Mouse (Mus musculus): Measurements from ENCODE around the gene Pam. TPM values are rescaled to one million over a fixed set of nuclear protein-coding genes. Genes with fewer than 3 reads are reported as not detected.
"Not testable (repeated sequence)": the region's sequence is repeated elsewhere in the genome, so short reads cannot be mapped to it uniquely, and the experiment has no call there.

Gene Pam
- total RNA-seq, 4 experiments from 2014 or later: 632 to 807 (median 708) TPM

DNA sequence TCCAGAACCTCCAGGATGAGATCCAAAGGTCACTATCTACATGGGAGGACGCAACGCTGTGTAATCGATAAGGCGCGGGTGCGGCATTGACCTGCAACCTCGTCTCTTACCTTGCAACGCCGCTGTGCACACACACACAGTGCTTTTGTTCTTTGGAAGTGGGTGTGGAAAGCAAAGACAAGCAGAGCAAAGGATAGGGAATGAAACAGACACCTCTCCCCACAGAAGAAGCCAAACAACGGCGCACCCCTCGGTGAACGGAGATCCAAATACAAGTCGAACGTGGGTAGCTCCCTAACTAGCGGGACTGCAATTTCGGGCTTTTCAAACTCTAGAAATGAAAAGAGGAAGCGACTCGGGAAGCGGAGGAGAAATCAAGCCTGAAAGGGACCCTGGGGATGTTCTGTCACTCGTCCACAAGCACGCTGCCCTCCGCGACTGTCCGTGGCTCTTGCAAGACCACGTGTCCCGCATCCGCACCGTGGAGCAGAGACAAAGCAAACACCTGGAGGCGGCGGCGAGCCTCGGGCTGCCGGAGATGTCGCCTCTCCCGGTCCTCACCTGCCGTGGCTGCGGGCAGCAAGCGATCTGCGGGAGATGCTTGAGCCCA, 326.0 kb downstream of the Pam start:
- no peak for DNase-seq (ENCODE audit: low spot score)

DNA sequence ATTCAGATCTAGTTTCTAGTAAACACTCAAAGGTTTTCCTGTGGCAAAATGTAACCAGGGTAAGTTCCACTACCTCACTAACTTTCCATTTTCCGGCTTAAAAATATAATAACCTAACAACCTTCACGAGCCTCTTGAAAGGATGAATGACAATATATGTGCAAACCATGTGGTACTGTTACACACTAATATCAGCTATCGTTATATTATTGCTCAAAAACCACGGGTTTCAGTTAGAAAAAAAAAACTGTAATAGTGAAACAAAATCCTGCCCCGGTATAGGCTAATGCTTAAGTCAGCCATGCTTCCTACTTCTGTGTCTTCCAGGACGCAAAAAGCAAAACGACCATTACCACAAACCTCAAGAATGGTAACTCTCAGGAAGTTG, 326.5 kb downstream of the Pam start:
- no peak for DNase-seq (ENCODE audit: low spot score)

DNA sequence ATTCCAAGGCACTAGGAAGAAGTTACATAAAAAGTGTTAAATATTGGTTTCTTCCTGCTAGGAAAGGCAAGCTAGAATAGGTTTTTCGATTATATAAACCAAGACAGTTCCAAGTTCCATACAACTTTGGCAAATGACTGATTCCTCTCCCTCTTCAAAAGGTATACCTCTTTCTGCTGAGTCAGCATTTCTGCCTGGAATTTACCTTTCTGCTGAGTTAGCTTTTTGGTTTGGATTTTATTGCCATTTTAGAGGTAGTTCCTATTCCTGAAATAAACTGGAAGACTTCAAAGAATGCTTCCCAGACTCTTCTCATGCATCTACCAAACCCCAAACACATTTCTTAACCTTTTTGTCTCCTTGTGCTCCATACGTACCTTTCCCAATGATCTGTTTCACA, 327.4 kb downstream of the Pam start:
- DNase-seq (ENCODE audit: low spot score): no peak

DNA sequence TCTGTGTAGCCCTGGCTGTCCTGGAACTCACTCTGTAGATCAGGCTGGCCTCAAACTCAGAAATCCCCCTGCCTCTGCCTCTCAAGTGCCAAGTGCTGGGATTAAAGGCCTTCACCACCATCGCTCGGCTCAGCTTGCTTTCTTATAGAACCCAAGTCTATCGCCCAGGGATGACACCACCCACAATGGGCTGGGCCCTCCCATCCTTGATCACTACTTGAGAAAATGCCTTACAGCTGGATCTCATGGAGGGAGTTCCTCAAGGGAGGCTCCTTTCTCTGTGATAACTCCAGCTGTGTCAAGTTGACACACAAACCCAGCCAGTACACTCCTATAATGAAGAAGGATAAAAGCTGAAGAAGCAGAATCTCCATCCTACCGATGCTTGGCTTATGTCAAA, 329.7 kb downstream of the Pam start:
- not testable (repeated sequence) for DNase-seq (ENCODE audit: low spot score)

DNA sequence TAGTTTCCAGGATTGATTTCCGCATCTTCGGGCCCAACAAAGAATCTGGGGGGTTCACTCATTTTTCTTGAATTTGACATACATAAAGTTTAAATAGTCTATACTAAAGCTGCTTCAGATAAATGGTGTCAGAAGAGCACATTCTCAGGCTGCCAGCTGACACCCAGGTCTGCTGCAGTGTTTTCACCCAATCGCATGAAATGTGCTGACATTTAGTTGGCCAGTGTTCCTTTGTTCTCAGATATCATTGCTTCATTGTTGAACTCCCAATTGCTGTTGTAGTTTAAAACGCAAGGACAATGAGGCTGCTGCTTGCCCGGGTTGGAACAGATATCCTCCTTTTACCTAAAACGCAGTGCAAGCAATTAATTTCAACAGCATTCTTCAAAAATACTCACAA, 334.0 kb downstream of the Pam start:
- peak; percentile 64 for DNase-seq (ENCODE audit: low spot score)

DNA sequence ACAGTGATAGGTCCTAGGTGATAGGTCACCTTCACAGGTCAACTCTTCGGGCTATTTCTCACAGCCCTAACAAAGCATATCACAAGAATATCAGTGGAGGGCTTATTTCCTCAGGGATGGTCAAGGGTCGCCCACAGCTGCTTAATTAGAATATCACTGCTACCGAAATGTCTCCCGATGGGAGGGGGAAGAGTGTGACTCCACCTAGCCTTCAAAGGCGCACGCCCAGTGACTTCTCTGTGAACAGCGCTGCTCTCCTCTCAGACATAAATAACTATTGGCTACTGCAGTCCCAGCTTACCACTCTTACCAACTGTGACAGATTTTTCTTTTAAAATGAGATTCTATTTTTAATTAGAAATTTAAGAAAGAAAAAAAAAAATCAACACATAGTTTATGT, 334.8 kb downstream of the Pam start:
- DNase-seq (ENCODE audit: low spot score): no peak

DNA sequence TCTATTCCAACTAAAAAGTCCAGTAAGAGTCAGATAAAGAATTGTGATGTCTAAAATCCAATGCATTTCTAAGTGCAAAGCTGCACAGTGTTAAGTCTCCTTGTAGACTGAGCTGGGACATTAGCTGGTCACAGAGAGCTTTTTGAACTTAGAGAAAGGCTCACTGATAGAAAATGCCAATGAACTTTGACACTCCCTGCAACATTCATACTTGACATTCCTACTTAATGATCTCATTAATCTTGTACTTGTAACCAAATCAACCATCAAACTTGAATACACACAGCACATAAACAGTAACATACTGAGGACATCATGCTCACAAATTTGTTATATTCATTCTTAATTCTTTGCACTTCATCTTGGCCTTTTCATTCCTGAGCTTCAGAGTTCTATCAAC, 335.6 kb downstream of the Pam start:
- no peak for DNase-seq (ENCODE audit: low spot score)

DNA sequence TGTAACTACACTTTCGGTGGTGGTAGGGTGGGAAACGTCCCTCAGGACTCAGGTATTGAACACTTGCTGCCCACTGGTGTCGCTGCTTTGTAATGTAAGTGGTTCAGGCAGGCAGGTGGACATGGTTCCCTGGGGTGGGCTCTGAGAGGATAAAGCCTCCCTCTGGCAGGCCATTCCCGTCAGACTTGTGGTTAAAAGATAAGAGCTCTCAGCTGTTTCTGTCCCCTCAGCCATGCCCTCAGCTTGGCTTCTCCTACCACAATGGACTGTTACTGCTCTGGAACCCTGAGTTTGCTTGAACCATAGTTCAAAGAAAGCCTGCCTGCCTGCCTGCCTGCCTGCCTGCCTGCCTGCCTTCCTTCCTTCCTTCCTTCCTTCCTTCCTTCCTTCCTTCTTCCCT, 341.1 kb downstream of the Pam start:
- no peak for DNase-seq (ENCODE audit: low spot score)

DNA sequence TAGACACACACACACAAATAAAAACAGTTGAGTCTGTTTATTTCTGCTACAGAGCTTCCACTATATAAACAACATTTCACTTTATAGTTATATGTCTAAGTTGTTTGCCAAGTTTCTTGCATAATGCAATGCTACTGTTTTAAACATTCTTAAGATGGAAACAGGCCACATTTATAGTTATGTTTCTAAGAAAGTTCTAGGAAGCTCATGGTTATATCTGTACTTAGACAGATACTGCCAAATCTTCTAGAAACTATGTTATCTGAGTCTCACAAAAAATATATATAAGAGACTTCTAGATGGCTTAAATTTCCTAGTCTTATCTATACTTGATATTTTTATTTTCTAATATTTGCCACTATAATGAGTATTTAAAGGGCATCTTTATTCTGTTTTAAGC, 342.2 kb downstream of the Pam start:
- no peak for DNase-seq (ENCODE audit: low spot score)

DNA sequence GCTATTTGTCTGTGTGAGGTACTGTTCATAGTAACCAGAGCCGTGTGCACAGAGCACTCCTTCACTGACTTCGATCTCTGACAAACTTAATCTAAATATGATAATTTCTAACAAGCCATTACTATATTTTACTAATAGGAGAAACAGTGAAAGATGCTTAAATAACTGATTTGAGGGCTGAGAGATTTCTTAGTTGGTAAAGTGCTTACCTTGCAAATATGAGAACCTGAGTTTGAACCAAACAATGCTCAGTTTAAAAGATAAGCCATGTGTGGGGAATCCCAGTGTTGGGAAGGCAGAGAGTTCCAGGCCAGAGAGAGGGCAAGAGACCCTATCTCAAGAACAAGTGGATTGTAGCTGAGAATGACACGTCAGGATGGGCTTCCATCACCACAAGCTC, 347.3 kb downstream of the Pam start:
- DNase-seq (ENCODE audit: low spot score): no peak

DNA sequence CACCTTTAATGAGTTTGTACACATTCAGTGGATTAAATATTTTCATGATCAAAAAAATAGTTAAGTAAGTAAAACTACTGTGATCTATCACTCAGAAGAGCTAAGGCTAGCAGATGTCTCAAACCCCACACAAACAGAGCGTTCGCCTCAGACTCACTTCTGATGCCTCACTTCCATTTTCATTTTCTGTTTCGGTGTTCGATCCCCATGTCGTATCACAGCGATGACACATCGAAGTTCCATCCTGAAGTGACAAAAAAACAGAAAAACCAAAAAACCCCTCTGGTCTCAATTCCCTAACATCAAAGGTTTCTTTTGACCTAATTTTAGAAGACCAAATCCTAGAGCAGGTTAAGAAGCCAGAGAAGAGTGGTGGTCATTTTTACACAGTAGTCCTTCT, 349.2 kb downstream of the Pam start:
- DNase-seq (ENCODE audit: low spot score): no peak

DNA sequence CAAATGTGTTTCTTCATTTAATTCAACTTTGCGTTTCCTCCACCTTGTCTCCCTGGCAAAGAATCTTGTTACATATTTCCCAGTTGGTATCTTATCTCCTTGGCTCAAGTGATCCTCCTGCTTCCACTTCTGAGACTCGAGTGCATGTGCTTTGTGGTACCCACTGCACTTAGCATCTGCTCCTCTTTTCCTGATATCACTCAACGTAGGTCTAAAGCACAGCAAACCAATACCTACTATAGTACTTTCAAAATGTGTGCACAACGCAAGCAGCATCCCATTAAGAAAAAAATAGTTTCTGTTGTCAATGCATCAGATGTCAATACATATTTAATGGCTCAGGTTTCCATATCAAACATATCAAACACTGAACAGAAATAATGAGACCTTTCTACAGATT, 349.7 kb downstream of the Pam start:
- DNase-seq (ENCODE audit: low spot score): no peak
